ENCODE assay signal across 8 mouse cellular contexts in genomic region chr9:21030055-21030600, GRCm38 (mm10). TPM values are rescaled to one million over a fixed set of nuclear protein-coding genes. Genes with fewer than 3 reads are reported as not detected.
DNase-seq lines count a peak whose midpoint lies in the region; ATAC-seq and TF ChIP-seq lines count a peak whose summit lies in the region.

No protein-coding gene starts in this region.

- peak overlapping the region; percentile 95 for H3K4me2 ChIP-seq in lung, embryonic 14.5 days
- peak overlapping the region; percentile 92 for H3K4me2 ChIP-seq in embryonic facial prominence, embryonic 12.5 days (replicated peaks)
- H3K4me2 ChIP-seq in intestine, embryonic 16.5 days (ENCODE audit: low read depth, low read length), result peak overlapping the region; percentile 97
- peak overlapping the region; percentile 75 for H3K4me2 ChIP-seq in neural tube, embryonic 13.5 days

- peak overlapping the region; percentile 47; the same call in 1 of the 2 replicates for H3K9ac ChIP-seq in lung, embryonic 14.5 days
- no peak overlapping the region for H3K9ac ChIP-seq in embryonic facial prominence, embryonic 12.5 days
- peak overlapping the region; percentile 60 for H3K9ac ChIP-seq in intestine, embryonic 16.5 days (ENCODE audit: low read depth, low read length)
- no peak overlapping the region for H3K9ac ChIP-seq in neural tube, embryonic 13.5 days

- H3K36me3 ChIP-seq in lung, embryonic 14.5 days (ENCODE audit: insufficient read depth), result peaks cover 9% of the 10 kb centered on the region; the same call in 1 of the 2 replicates
- no peaks in the 10 kb centered on the region for H3K36me3 ChIP-seq in embryonic facial prominence, embryonic 12.5 days
- H3K36me3 ChIP-seq in intestine, embryonic 16.5 days (ENCODE audit: control insufficient read depth, insufficient read depth, low read length), result no peaks in the 10 kb centered on the region
- H3K36me3 ChIP-seq in neural tube, embryonic 13.5 days, result no peaks in the 10 kb centered on the region

- H3K27ac ChIP-seq in lung, embryonic 14.5 days (ENCODE audit: low read depth), result peak overlapping the region; percentile 31; the same call in 1 of the 2 replicates
- no peak overlapping the region for H3K27ac ChIP-seq in embryonic facial prominence, embryonic 12.5 days
- H3K27ac ChIP-seq in intestine, embryonic 16.5 days (ENCODE audit: low read length), result no peak overlapping the region
- no peak overlapping the region for H3K27ac ChIP-seq in neural tube, embryonic 13.5 days (replicated peaks)

- peaks cover 46% of the 10 kb centered on the region for H3K27me3 ChIP-seq in lung, embryonic 14.5 days (ENCODE audit: insufficient read depth, low read length)
- H3K27me3 ChIP-seq in embryonic facial prominence, embryonic 12.5 days, result peaks cover 64% of the 10 kb centered on the region
- peaks cover 38% of the 10 kb centered on the region for H3K27me3 ChIP-seq in intestine, embryonic 16.5 days (replicated peaks; ENCODE audit: control insufficient read depth, insufficient read depth, low read length)
- peaks cover 98% of the 10 kb centered on the region for H3K27me3 ChIP-seq in neural tube, embryonic 13.5 days

- WGBS in lung, embryonic 14.5 days, result 20% methylated on average over 22 of the region's 22 CpGs
- WGBS in embryonic facial prominence, embryonic 12.5 days, result 20% methylated on average over 22 of the region's 22 CpGs
- 26% methylated on average over 22 of the region's 22 CpGs for WGBS in intestine, embryonic 16.5 days
- 23% methylated on average over 22 of the region's 22 CpGs for WGBS in neural tube, embryonic 13.5 days

- H3K4me1 ChIP-seq in lung, embryonic 14.5 days (ENCODE audit: insufficient read depth), result peaks cover 26% of the 10 kb centered on the region; the same call in 1 of the 2 replicates
- peaks cover 45% of the 10 kb centered on the region for H3K4me1 ChIP-seq in embryonic facial prominence, embryonic 12.5 days
- H3K4me1 ChIP-seq in intestine, embryonic 16.5 days (ENCODE audit: control insufficient read depth, insufficient read depth, low read length), result peaks cover 43% of the 10 kb centered on the region
- peaks cover 63% of the 10 kb centered on the region for H3K4me1 ChIP-seq in neural tube, embryonic 13.5 days (replicated peaks)

- peak overlapping the region; percentile 52 for H3K4me3 ChIP-seq in lung, embryonic 14.5 days (ENCODE audit: low read depth, low read length)
- peak overlapping the region; percentile 44 for H3K4me3 ChIP-seq in embryonic facial prominence, embryonic 12.5 days
- peak overlapping the region; percentile 62 for H3K4me3 ChIP-seq in intestine, embryonic 16.5 days (ENCODE audit: low read length)
- 0 out of 2 replicates have a peak overlapping the region, but pooled peaks have one; percentile 26 for H3K4me3 ChIP-seq in neural tube, embryonic 13.5 days

- DNase-seq in lung, embryonic 14.5 days, result no peak
- DNase-seq in lung, postnatal 36 days, result no peak
- DNase-seq in cerebellum, adult 11 months, result no peak
- no peak for DNase-seq in retina, embryonic 14.5 days (ENCODE audit: low spot score)
- DNase-seq in frontal cortex, postnatal 14 days (ENCODE audit: low spot score in 2 of 2), result no peak

- no peaks in the 10 kb centered on the region for H3K9me3 ChIP-seq in lung, embryonic 14.5 days (ENCODE audit: low read depth, low read length)
- H3K9me3 ChIP-seq in embryonic facial prominence, embryonic 12.5 days, result no peaks in the 10 kb centered on the region
- no peaks in the 10 kb centered on the region for H3K9me3 ChIP-seq in intestine, embryonic 16.5 days (ENCODE audit: control insufficient read depth, low read length)
- H3K9me3 ChIP-seq in neural tube, embryonic 13.5 days, result no peaks in the 10 kb centered on the region

- no peak for ATAC-seq in lung, embryonic 14.5 days (ENCODE audit: insufficient read depth)
- ATAC-seq in embryonic facial prominence, embryonic 12.5 days (ENCODE audit: insufficient number of reproducible peaks, insufficient read depth, low FRiP score, low TSS enrichment), result no peak
- no peak for ATAC-seq in intestine, embryonic 16.5 days
- ATAC-seq in neural tube, embryonic 13.5 days (ENCODE audit: low read depth), result no peak

- no peak for TF ChIP-seq CTCF in lung, embryonic 14.5 days (IDR thresholded peaks at IDR 0.05; ENCODE audit: low read depth)

RNA-seq across cellular contexts. Expression of gene Icam4, which starts 1.0 kb away (rescaled TPM):
- 1.5 TPM in 2 replicates for polyA plus RNA-seq in lung, embryonic 14.5 days (2014; fragmentation: Nextera tagmentation; extraction: Ambion mirVana)
- 1.6 and 2.5 TPM in 2 replicates for polyA plus RNA-seq in embryonic facial prominence, embryonic 12.5 days (2016; fragmentation: Nextera tagmentation; extraction: Ambion mirVana)
- polyA plus RNA-seq in intestine, embryonic 16.5 days (2015; fragmentation: Nextera tagmentation; extraction: Ambion mirVana), result 1.8 and 5.4 TPM in 2 replicates
- 0.33 and 0.56 TPM in 2 replicates for polyA plus RNA-seq in neural tube, embryonic 13.5 days (2015; fragmentation: Nextera tagmentation; extraction: Ambion mirVana)

RNA-seq across cellular contexts. Expression of gene Icam5, which starts 1.7 kb away (rescaled TPM):
- 0.09 and 0.31 TPM in 2 replicates for polyA plus RNA-seq in lung, embryonic 14.5 days (2014; fragmentation: Nextera tagmentation; extraction: Ambion mirVana)
- 0.14 and 0.23 TPM in 2 replicates for polyA plus RNA-seq in embryonic facial prominence, embryonic 12.5 days (2016; fragmentation: Nextera tagmentation; extraction: Ambion mirVana)
- polyA plus RNA-seq in intestine, embryonic 16.5 days (2015; fragmentation: Nextera tagmentation; extraction: Ambion mirVana), result 0.09 and 0.10 TPM in 2 replicates
- 0.45 and 0.68 TPM in 2 replicates for polyA plus RNA-seq in neural tube, embryonic 13.5 days (2015; fragmentation: Nextera tagmentation; extraction: Ambion mirVana)

RNA-seq across cellular contexts. Expression of gene Icam1, which starts 14.3 kb away (rescaled TPM):
- polyA plus RNA-seq in lung, embryonic 14.5 days (2014; fragmentation: Nextera tagmentation; extraction: Ambion mirVana), result 33.6 and 41.5 TPM in 2 replicates
- polyA plus RNA-seq in embryonic facial prominence, embryonic 12.5 days (2016; fragmentation: Nextera tagmentation; extraction: Ambion mirVana), result 8.6 and 9.0 TPM in 2 replicates
- polyA plus RNA-seq in intestine, embryonic 16.5 days (2015; fragmentation: Nextera tagmentation; extraction: Ambion mirVana), result 12.7 and 13.7 TPM in 2 replicates
- polyA plus RNA-seq in neural tube, embryonic 13.5 days (2015; fragmentation: Nextera tagmentation; extraction: Ambion mirVana), result 3.9 and 4.8 TPM in 2 replicates

RNA-seq across cellular contexts. Expression of gene Mrpl4, which starts 27.6 kb away (rescaled TPM):
- 156 and 166 TPM in 2 replicates for polyA plus RNA-seq in lung, embryonic 14.5 days (2014; fragmentation: Nextera tagmentation; extraction: Ambion mirVana)
- 128 TPM in 2 replicates for polyA plus RNA-seq in embryonic facial prominence, embryonic 12.5 days (2016; fragmentation: Nextera tagmentation; extraction: Ambion mirVana)
- polyA plus RNA-seq in intestine, embryonic 16.5 days (2015; fragmentation: Nextera tagmentation; extraction: Ambion mirVana), result 165 and 181 TPM in 2 replicates
- polyA plus RNA-seq in neural tube, embryonic 13.5 days (2015; fragmentation: Nextera tagmentation; extraction: Ambion mirVana), result 105 and 110 TPM in 2 replicates

RNA-seq across cellular contexts. Expression of gene Zglp1, which starts 36.8 kb away (rescaled TPM):
- 1.4 TPM in 1 of 2 replicates, not detected in the other for polyA plus RNA-seq in lung, embryonic 14.5 days (2014; fragmentation: Nextera tagmentation; extraction: Ambion mirVana)
- polyA plus RNA-seq in embryonic facial prominence, embryonic 12.5 days (2016; fragmentation: Nextera tagmentation; extraction: Ambion mirVana), result 0.82 and 2.0 TPM in 2 replicates
- polyA plus RNA-seq in intestine, embryonic 16.5 days (2015; fragmentation: Nextera tagmentation; extraction: Ambion mirVana), result 0.51 and 1.3 TPM in 2 replicates
- polyA plus RNA-seq in neural tube, embryonic 13.5 days (2015; fragmentation: Nextera tagmentation; extraction: Ambion mirVana), result 1.4 and 2.1 TPM in 2 replicates

Comparison
In these comparisons a context has a peak if more than half of its experiments do, and no peak if none do; other contexts are left out.
1. H3K9ac ChIP-seq: peak in lung, embryonic 14.5 days (single experiment) and intestine, embryonic 16.5 days (single experiment); none in embryonic facial prominence, embryonic 12.5 days (single experiment) and neural tube, embryonic 13.5 days (single experiment).
2. Peak in every context shown above with its lines, with median percentiles within 50 percentile points of each other: H3K4me2 ChIP-seq and H3K4me3 ChIP-seq.